Mouse (Mus musculus): ENCODE data around the gene Cacna1d.

The Cacna1d gene

DNA sequence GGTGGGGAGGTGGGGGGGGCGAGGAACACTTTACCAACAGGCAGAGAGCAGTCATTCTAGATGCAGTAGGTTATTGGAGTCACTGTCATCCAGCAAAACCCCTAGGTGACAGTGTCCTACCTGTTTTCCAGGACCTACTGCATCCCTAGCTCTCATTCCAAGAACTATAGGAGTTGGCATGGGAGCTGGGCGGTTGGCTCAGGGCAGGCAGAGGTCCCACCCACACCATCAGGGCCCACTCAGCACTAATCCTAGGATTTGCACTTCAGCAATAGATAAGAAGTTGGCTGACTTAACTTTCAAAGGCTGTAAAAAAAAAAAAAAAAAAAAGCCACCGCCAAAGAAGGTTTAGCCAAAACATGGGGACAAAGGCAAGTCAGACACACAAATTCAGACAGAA is 285.4 kb downstream of the Cacna1d start:
- DNase-seq (ENCODE audit: low spot score in 2 of 2), result peak in 1 of 2 experiments; percentile 38

DNA sequence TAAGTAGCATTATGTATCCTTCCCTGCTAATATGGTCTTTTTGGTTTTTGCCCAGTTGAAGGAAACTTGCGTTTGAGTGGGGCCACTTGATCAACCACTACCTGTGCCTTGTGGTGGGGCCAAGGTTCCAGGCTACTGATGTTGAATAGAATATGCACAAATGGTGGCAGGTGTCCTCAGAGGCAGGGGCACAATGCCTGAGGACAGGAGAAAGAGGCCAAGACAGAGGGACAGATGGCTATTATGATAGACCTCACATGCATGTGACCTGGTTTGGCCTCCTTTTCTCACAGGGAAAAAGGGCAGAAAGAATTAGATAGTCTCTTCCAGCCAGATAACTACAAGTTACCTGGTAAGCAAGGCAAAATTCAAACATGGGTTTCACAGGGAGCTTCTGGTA is 286.7 kb downstream of the Cacna1d start:
- peak in 1 of 2 experiments; percentile 48 for DNase-seq (ENCODE audit: low spot score in 2 of 2)

DNA sequence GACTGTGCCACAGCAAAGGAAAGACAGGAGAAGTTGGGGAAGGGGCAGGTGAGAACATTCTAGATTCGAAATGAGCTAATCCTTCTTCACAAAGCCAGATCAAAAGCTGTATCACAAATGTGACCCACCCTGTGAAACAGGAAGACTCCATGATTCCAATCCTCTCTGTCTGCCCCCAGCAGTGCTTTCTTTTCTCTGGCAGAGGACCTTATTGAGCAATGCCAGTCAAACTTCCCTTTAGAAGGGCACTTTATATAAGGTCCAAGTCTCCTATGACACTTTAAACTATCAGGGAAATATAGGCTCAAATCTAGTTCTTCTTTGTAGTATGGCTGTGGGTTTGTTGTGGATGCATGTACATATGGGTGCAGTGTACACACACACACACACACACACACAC is 290.9 kb downstream of the Cacna1d start:
- DNase-seq (ENCODE audit: low spot score in 2 of 2), result no peak

DNA sequence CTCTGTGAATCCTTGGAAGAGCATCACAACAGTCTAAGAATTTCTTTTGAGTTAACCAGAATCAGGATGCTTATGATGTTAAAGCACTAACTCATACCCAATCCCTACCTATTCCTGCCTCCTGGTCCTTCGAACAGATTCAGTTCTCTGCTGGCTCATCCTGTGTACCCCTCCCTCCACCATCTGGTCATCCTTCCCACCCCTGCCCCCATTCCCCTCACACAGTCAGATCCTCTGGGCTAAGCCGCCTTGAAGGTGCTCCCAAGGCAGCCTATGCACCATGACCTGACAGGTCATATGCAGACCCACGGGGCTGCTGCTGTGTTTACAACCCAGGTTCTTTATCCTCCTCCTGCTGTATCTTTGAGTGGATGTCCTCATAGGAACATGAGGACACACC is 292.4 kb downstream of the Cacna1d start:
- DNase-seq (ENCODE audit: low spot score in 2 of 2), result no peak

DNA sequence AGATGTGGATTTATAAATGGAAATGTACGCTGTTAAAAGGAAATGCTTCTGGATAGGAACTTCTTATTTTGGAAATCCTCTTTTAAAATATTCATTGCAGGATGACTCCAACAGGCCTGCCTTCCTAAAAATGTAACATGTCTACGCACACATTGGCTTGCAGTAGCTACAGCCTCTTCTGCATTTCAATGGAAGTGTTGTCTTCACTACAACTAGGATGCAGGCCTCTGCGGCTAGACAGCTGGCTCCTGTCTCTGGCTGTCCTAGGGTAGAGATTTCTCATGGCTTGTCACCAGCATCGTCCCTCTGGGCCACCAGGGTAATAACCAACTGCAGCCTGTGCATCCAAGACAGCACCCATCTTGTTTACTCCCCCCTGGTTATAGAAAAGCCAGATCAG is 293.1 kb downstream of the Cacna1d start:
- no peak for DNase-seq (ENCODE audit: low spot score in 2 of 2)

DNA sequence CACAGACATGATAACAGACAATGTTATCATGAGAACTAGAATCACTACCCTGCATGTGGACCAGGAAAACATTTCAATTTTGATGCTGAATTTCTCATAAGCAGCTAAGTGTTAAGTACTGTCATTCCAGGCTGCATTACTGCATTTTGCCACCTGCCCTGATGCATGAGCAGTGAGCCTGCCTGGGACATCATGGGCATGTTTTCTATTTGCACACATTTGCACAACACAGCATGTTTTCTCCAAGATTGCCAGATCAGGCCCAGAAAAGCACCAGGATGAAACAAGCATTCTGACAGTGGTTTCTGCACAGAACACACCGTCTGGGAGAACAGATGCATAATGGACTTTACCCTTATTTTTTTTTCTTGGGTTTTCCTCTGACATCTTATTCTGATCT is 294.3 kb downstream of the Cacna1d start:
- no peak for DNase-seq (ENCODE audit: low spot score in 2 of 2)

DNA sequence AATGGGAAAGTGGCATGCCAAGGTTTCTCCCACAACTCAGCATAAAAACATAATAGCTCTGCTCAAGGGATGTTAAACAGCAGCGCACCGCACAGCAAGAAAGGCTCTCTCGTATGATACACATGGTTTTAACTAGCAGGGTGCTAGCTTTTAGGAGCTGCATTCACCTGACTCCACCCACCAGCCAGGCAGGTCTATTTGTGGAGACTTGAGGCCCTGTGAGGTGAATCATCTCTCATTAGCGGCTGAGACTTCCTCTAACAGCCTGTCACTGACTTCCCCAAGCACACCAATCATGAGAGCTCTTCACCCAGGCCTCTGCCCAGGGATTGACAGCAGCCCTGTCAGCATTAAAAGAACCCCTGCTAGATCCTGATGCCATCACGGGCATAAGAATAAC is 295.0 kb downstream of the Cacna1d start:
- DNase-seq (ENCODE audit: low spot score in 2 of 2), result peak in 1 of 2 experiments; percentile 56

DNA sequence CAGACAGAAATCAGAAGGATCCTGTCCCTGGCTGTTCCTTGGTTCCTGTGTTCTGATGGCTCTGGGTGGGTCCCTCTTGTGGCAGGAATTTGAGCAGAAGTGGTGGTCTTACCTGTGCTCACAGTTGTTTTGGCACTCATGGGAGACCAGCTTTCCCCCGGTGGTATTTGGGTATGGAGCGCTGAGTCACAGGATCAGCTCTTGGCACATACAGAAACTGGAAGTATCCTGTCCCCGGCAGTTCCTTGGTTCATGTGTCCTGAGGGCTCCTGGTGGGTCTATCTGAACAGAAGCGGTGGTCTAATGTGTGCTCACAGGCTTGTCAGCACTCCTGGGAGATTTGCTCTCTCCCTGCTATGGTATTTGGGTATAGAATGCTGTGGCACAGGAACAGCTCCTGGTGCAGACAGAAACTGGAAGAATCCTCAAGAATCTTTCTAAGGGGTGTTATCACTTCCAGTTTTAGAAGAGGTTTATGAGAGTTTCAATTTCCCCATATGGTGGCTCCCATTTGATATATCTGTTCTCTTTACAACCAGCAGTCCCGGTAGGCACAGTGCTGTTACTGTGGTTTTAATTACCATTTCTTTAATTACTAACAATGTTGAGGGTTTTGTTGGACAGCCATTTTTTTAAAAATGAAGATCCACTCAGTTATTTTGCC is 300.8 kb downstream of the Cacna1d start:
- DNase-seq (ENCODE audit: low spot score in 2 of 2), result no peak

DNA sequence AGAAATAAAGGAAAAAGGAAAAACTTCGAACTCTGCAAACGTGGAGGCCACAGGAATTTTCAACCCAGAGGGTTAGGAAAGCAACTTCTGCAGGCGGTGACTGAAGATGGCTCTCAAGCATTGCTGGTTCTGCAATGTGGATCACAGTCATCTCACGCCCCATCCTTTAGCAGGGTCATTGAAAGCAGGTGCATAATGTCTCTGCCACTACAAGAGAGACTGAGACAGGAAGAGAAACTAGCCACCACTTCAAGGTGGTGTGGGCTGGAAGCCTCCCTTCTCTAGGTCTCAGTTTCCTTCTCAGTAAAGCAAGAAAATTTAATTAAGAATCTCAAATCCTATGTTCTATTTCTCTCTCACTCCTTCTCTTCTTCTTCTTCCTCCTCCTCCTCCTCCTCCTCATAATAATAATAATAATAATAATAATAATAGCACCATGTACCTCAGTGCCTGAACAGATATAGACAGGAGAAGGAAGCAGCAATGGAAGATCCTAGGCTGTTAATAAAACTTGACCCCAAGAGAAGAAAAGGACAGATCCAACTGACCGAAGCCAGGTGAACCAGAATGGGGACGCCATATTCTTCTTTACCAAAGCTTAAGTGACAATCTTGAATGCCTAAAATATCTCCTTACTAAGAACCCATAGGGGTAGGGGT is 305.5 kb downstream of the Cacna1d start:
- no peak for DNase-seq (ENCODE audit: low spot score in 2 of 2)

DNA sequence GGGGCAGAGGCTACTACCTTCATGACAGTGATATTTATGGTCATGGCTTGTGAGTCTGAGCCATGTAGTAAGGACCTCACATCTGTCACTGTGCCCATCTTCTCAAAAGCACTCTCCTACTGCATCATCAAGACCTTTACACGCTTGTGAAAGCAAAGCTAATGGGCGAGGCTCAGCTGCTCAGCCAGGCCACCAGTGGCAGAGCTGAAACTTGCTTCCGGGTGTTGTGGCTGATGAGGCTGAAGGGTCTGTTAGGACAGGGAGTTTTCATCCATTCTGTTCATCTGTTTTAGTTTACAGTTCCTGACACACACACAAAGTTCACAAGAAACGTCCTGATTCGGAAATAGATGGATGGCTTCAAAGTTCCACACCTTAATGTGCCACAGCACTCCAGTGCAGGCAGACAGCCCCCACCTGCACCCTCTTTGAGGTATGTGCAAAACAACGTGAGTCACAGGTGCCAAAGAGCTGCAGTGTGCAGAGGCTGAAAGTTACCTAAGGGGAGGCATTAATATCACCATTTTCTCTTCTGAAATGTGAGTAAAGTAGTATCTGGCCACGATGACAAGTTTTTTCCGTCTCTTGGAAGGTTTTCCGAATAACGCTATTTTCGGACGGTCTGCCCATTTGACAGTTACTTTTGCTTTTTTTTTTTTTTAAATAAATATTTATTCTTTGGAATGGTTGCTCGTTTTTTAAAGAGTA is 306.7 kb downstream of the Cacna1d start:
- DNase-seq (ENCODE audit: low spot score in 2 of 2), result no peak

DNA sequence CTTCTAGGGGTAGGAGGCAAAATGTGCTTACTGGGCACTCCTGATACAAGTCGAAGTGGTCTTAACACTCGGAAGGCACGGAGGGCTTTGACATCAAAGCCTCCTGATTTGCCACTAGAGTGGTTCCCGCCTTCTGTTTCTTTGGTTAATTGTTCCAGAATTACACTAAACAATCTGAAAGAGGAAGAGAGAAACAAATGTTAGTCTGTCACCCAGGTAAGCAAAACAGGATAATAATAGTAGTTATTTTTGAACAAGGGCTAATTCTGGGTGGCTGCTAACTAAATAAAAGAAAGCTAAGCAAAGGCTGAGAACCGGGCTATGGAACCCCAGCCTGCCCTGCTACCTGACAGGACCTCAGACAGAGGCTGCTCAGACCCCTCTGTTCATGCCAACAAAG is 307.2 kb downstream of the Cacna1d start:
- no peak for DNase-seq (ENCODE audit: low spot score in 2 of 2)

DNA sequence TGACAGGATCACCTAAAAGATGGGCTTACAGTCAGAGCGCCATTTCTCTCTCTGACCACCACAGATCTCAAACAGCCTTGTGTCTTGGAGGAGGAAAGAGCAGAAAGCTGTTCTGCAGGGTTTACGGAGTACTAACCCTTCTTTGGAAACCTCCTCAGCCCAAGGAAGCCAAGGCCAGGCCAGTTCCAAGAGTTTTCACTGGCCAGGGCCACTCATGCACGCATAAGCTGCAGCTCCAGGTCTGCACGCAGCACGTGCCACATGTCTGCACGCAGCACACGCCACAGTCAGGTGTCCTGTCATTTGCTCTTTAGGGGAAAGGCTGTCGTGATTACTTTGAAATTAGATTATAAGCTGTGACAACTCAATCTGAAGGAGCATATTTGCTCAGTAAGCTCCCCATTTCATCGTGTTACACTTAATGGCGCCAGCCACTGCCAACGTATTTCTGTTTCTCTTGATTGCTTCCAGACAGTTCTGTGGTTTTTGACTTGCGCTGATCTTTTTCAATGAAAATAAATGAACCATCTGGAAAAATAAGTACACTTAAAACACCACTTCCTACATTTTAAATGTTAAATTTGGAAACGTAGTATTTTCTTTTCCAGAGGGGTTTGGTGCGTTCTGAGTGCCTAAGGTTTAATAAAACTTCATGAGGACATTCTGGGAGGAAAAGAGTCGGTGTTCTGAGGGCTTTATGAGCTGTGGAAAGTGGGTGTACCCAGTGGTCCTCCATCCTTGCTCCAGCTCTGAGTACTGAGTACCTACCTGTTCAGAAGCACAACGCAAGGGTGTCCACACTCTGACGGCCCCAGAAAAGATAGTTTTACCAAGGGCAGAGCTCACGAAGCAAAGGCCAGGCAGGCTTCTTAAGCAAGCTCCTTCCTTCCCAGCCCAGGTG is 308.4 kb downstream of the Cacna1d start:
- no peak for DNase-seq (ENCODE audit: low spot score in 2 of 2)

DNA sequence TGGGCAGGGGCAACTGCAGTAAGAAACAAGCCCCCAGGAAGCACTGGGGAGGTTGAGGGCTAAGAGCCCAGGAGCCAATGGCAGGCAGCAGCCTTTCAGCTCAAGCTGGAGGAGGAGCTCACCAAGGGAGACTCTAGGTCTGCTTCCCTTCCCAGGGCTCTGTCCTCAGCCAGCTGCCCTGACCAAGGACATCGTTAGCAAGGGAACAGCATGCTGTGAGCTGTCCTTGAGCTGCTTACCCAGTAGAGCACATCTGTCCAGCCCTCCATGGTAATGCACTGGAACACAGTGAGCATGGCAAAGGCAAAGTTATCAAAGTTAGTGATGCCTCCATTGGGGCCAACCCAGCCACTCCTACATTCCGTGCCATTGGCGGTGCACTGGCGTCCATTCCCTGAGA is 312.9 kb downstream of the Cacna1d start:
- no peak for DNase-seq (ENCODE audit: low spot score in 2 of 2)

DNA sequence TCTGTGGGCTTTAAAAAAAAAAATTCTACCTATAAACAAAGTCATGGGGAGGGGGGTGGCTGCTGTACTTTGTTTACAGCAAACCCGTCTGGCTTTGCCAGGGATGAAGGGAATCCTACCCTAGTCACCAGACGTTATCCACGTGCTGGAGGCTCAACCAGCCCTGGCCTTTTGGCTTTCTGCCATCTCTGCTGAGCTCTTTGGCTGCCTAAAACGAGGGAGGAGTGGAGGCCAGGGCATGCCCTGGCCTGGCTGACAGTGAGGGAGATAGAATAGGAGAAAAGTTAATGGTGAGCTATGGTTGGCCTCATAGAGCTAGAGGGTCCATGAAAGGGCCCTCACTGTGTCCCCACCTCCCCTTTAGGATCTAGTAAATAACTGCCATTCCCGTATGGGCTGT is 313.4 kb downstream of the Cacna1d start:
- peak in 1 of 2 experiments; percentile 10 for DNase-seq (ENCODE audit: low spot score in 2 of 2)

DNA sequence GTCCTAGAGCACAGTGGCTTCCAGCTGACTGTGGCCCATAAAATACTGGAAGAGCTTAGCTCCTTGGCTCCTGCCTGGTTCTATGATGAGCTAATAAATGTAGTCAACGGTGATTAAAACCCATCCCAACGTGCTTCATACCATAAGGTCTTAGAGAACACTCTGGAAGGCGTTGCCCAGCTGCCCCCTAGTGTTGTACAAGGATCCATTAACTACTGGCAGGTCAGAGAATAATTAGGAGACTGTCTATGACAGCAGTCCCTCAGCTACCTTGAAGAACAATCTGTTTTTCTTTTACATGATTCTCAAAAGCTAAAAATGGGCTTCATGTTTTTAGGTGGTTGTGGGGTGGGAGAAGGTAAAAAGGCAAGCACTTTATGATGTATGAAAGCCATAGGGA is 315.9 kb downstream of the Cacna1d start:
- DNase-seq (ENCODE audit: low spot score in 2 of 2), result no peak

DNA sequence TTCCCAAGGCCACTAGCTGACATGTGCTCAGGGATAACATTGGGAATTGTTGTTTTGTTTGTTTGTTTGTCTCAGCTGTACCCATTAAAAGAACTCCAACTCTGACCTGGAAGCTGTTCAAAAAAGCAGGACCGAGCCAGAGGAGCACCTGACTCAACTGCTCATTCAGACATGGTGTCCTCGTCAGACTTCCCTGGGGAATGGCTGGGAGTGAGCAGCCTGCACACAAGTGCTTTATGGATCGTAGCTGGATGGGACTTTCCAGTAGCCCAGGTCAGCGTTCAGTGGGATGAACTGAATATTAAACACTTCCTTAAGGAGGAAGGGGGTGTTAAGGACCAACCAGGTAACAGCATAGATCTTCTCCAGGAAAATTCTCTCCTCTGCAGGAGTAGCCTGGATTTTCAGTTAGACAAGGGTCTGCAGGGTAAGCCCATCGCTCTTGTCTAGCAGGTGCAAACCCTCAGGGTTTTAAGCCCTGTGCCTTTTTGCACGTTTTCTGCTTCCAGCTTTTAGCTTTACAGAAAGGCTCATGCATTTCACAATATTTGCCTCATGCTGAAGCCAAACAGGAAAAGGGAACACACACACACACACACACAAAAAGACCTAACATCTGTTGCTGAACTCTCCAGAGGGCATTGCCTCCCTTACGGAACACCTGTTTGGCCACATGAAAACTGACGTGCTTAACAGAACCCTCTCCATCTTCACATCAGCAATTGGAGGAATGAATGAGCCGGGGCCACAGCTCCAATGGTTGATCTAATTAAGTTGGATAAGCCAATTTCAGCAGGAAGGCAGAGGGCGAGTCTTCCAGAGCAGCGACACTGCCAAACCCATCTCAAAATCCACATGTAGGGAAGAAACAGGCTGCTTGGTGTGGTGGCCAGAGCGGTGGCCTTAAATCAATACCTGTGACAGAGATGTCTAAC is 318.2 kb downstream of the Cacna1d start:
- DNase-seq (ENCODE audit: low spot score in 2 of 2), result no peak

DNA sequence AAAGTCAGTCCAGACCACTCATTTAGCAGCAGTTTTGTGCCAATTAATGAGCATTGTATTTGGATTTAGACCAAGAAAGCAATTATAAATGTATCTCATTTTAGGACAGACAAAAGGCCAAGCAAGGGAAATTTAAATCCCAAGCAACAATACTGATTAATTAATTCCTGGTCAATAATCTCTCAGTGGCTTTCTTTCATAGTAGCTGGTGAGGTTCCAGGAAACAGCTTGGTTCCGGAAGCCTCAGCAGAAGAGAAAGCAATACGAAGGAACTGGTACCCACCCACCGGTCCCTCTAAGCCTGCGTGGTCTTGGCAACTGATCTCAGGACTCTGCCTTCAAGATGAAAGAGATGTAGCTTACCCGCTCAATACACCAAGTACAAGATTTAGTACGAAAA is 319.7 kb downstream of the Cacna1d start:
- DNase-seq (ENCODE audit: low spot score in 2 of 2), result no peak

DNA sequence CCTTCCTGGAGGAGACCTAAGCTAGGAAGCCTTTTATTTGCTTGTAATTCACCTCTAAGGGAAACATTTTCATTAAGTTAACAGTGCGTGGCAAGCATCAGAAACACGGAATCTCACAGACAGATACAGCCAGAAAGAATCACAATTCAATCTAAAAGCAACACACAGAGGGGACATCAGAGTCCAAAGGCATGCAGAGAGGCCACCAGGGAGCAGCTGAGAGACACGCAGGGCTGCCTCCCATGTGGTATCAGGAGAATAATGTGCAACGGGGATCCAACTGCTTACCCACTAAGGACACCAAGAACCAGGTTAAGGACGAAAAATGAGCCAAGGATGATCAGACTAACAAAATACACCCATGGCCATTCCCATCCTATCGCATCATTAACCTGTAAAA is 320.2 kb downstream of the Cacna1d start:
- DNase-seq (ENCODE audit: low spot score in 2 of 2), result no peak

DNA sequence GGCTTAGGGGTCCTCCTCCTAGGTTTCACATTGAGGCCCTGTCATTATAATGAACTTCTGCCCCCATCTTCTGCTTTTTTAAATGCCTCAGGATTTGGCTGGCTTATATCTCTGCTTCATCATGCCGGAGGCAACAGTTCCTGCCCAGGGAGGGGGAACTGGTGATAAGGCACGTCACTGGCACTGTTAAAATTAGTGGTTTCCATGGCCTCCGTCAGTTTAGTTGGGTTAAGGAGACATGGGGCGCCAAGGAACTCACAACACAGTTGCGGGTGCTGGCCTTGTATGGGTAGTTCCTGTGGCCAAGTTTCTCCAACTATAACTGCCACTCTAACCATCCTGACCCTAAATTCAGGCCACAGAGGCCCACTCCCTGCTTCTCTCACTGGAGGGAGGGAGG is 321.8 kb downstream of the Cacna1d start:
- DNase-seq (ENCODE audit: low spot score in 2 of 2), result no peak

DNA sequence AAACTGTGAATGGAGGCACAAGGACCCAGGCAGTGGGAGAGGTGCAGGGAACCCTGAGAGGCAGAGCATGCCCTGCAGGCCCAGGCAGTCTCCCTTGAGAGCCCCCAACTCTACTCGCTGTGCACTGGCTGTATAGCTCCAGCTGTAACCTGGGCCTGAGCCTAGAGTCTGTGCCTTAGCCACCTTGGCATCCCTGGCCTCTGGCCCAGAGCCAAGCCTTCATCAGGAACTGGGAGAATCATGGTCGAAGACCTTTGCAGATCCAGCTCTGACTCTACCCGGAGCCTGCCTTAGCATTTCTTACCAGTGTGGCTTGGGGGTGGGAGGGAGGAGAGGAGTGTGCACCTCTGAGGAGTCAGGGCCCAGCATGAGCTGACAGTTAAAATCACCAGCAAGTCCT is 322.4 kb downstream of the Cacna1d start:
- no peak for DNase-seq (ENCODE audit: low spot score in 2 of 2)

DNA sequence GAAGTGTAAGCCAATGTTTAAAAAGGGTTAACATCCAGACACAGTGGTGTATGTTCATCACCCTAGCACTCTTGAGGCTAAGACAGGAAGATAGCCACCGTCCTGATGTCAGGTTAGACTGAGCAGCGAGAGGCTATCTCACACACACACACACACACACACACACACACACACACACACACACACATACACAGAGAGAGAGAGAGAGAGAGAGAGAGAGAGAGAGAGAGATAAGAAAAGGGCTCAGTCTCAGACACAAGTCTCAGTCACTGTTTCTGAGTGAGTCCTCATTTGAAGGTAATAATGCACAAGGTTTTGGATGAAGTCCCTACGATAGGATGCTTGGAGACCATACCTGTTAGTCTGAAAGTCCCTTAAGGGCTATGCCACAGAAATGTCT is 322.9 kb downstream of the Cacna1d start:
- DNase-seq (ENCODE audit: low spot score in 2 of 2), result no peak
